8 mouse cellular contexts compared by ENCODE assay signal in the genomic region with DNA sequence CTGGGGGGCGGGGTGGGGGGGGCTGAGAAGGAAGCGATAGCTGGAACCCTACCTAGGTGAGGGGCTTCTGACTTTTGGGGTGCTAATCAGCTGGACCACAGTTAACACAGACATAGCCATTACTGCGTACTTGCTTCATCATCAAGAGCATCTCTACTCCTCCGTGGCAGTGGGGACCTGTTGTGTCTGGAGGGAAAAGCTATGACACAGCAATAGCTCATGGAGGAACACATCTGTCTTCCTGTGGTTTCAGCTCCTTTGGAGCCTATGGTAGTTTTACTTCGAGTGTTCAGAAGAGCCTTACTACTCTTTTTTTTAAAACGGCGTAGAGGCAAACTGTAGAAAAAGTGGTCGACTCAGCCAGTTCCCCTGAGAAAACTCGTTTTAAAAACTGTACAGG. TPM values are rescaled to one million over a fixed set of nuclear protein-coding genes. Genes with fewer than 3 reads are reported as not detected.
DNase-seq lines count a peak whose midpoint lies in the region; ATAC-seq and TF ChIP-seq lines count a peak whose summit lies in the region.

No protein-coding gene starts in this region.

- H3K9ac ChIP-seq in heart, embryonic 14.5 days (ENCODE audit: low read length): peak overlapping the region; percentile 85
- peak overlapping the region; percentile 91 for H3K9ac ChIP-seq in MEL (ENCODE audit: control insufficient read depth, low read depth, low read length, poor library complexity, severe bottlenecking)
- H3K9ac ChIP-seq in midbrain, embryonic 11.5 days (ENCODE audit: low read length): peak overlapping the region; percentile 69

- peaks cover 17% of the 10 kb centered on the region for H3K36me3 ChIP-seq in heart, embryonic 14.5 days (ENCODE audit: control insufficient read depth, insufficient read depth, low read length)
- H3K36me3 ChIP-seq in MEL (ENCODE audit: control insufficient read depth in 1 of 2, insufficient read depth in 2 of 2, low read length in 2 of 2): peaks cover 3 to 9% of the 10 kb centered on the region in 2 experiments; a peak in 3 of 4 replicates
- 0 out of 2 replicates have a peak, but pooled peaks cover 8% of the 10 kb centered on the region for H3K36me3 ChIP-seq in midbrain, embryonic 11.5 days (ENCODE audit: control insufficient read depth, insufficient read depth, low read length)

- no peak overlapping the region for H3K27ac ChIP-seq in heart, embryonic 14.5 days (replicated peaks in 1 of 2; ENCODE audit: control insufficient read depth in 1 of 2, insufficient read depth in 1 of 2, low read depth in 2 of 2, low read length in 2 of 2)
- no peak overlapping the region for H3K27ac ChIP-seq in MEL (ENCODE audit: control insufficient read depth, low read depth, low read length)
- no peak overlapping the region for H3K27ac ChIP-seq in midbrain, embryonic 11.5 days (ENCODE audit: low read depth, low read length)

- WGBS in heart, embryonic 14.5 days: 45% methylated on average over 9 of the region's 9 CpGs
- 51% methylated on average over 9 of the region's 9 CpGs for WGBS in midbrain, embryonic 11.5 days

- H3K4me2 ChIP-seq in heart, embryonic 14.5 days (ENCODE audit: low read length): peak overlapping the region; percentile 69
- peak overlapping the region; percentile 85 for H3K4me2 ChIP-seq in midbrain, embryonic 11.5 days

- peaks cover 4 to 8% of the 10 kb centered on the region in 2 experiments for H3K4me1 ChIP-seq in heart, embryonic 14.5 days (ENCODE audit: control insufficient read depth in 2 of 2, insufficient read depth in 2 of 2, low read length in 2 of 2)
- H3K4me1 ChIP-seq in MEL (ENCODE audit: control insufficient read depth in 1 of 2, insufficient read depth in 2 of 2, low read length in 2 of 2): peaks cover 2 to 5% of the 10 kb centered on the region in 2 experiments; a peak in 2 of 4 replicates
- H3K4me1 ChIP-seq in midbrain, embryonic 11.5 days (ENCODE audit: control insufficient read depth, insufficient read depth, low read length): peaks cover 6% of the 10 kb centered on the region

- no peak for TF ChIP-seq EP300 in MEL (IDR thresholded peaks at IDR 0.05; ENCODE audit: low read depth in 1 of 2, low read length in 2 of 2)

- H3K4me3 ChIP-seq in heart, embryonic 14.5 days (ENCODE audit: control insufficient read depth in 1 of 2, insufficient read depth in 1 of 2, low read depth in 1 of 2, low read length in 2 of 2): peak overlapping the region; percentile 64 to 99
- peak overlapping the region; percentile 79 to 97 for H3K4me3 ChIP-seq in MEL (ENCODE audit: control insufficient read depth in 1 of 2, insufficient read depth in 1 of 2, low read depth in 2 of 2, low read length in 2 of 2)
- H3K4me3 ChIP-seq in midbrain, embryonic 11.5 days (ENCODE audit: low read depth, low read length): peak overlapping the region; percentile 49

- no peaks in the 10 kb centered on the region for H3K27me3 ChIP-seq in heart, embryonic 14.5 days (ENCODE audit: control insufficient read depth, insufficient read depth, low read length)
- no peaks in the 10 kb centered on the region; a peak in 1 of 4 replicates for H3K27me3 ChIP-seq in MEL (ENCODE audit: control insufficient read depth in 1 of 2, insufficient read depth in 2 of 2, low read length in 2 of 2)
- H3K27me3 ChIP-seq in midbrain, embryonic 11.5 days (ENCODE audit: control insufficient read depth, insufficient read depth, low read length): no peaks in the 10 kb centered on the region

- no peak for TF ChIP-seq CTCF in MEL (IDR thresholded peaks at IDR 0.05 in 2 of 3, conservative IDR thresholded peaks at IDR 0.05 in 1 of 3; ENCODE audit: control insufficient read depth in 1 of 3, insufficient read depth in 1 of 3, low read depth in 2 of 3, low read length in 3 of 3, poor library complexity in 1 of 3, severe bottlenecking in 1 of 3)

- no peak for DNase-seq in heart, adult 9 months (ENCODE audit: low spot score in 2 of 2)
- peak; percentile 26 for DNase-seq in MEL (ENCODE audit: low read depth, low spot score)
- DNase-seq in midbrain, embryonic 11.5 days (ENCODE audit: low spot score, missing footprints): no peak
- no peak for DNase-seq in embryo, embryonic 11 days
- DNase-seq in cerebellum, postnatal 14 days: no peak
- no peak for DNase-seq in urinary bladder, postnatal 25 days (ENCODE audit: low spot score)

- H3K9me3 ChIP-seq in heart, embryonic 14.5 days (ENCODE audit: control insufficient read depth, low read length): no peaks in the 10 kb centered on the region
- H3K9me3 ChIP-seq in MEL (replicated peaks; ENCODE audit: insufficient read depth, low read length): no peaks in the 10 kb centered on the region
- no peaks in the 10 kb centered on the region for H3K9me3 ChIP-seq in midbrain, embryonic 11.5 days (ENCODE audit: control insufficient read depth, low read length)

- no peak for TF ChIP-seq RAD21 in MEL (IDR thresholded peaks at IDR 0.05; ENCODE audit: low read depth, low read length)

- no peak for TF ChIP-seq POLR2A in MEL (IDR thresholded peaks at IDR 0.05; ENCODE audit: control insufficient read depth in 1 of 2, insufficient read depth in 1 of 2, low read depth in 1 of 2, low read length in 2 of 2, poor library complexity in 1 of 2)

- peaks cover 6% of the 10 kb centered on the region; the same call in 1 of the 2 replicates for H3K79me2 ChIP-seq in MEL (ENCODE audit: control insufficient read depth, insufficient read depth, low read length, poor library complexity)

- no peak for ATAC-seq in heart, embryonic 14.5 days (ENCODE audit: insufficient number of reproducible peaks, insufficient read depth, low FRiP score, low read depth)
- ATAC-seq in granulocyte monocyte progenitor cell, adult 5-6 weeks (replicated peaks; ENCODE audit: poor library complexity, severe bottlenecking): peak; percentile 8; the same call in 1 of the 2 replicates
- peak; percentile 12; the same call in 1 of the 2 replicates for ATAC-seq in midbrain, embryonic 11.5 days (ENCODE audit: low FRiP score)

TF ChIP-seq in MEL, 35 proteins besides CTCF, POLR2A, EP300 and RAD21:
- TF ChIP-seq TBP (IDR thresholded peaks at IDR 0.05; ENCODE audit: low read depth, low read length) (no peak), GABPA (IDR thresholded peaks at IDR 0.05; ENCODE audit: low read depth, low read length) (no peak), CHD2 (IDR thresholded peaks at IDR 0.05; ENCODE audit: low read length) (no peak), KAT2A (conservative IDR thresholded peaks at IDR 0.05; ENCODE audit: low read depth, low read length) (no peak), GATA1 (IDR thresholded peaks at IDR 0.05; ENCODE audit: low read depth, low read length) (no peak), POLR2AphosphoS2 (IDR thresholded peaks at IDR 0.05; ENCODE audit: low read length) (no peak), USF1 (IDR thresholded peaks at IDR 0.05; ENCODE audit: low read depth, low read length) (no peak), USF2 (IDR thresholded peaks at IDR 0.05; ENCODE audit: borderline replicate concordance in 1 of 2, insufficient read depth in 1 of 2, low read depth in 1 of 2, low read length in 2 of 2) (no peak), RCOR1 (IDR thresholded peaks at IDR 0.05; ENCODE audit: low read depth, low read length) (no peak)

RNA-seq across cellular contexts. Expression of a gene that starts 0.7 kb away (rescaled TPM):
- 4.6 and 5.5 TPM in 2 replicates for polyA plus RNA-seq in heart, embryonic 14.5 days (2014; fragmentation: Nextera tagmentation; extraction: Ambion mirVana)
- total RNA-seq in MEL (2012; rRNA removed): 1.7 and 2.1 TPM in 2 replicates
- 1 to 10 TPM in 1 of 2 experiments, not detected in 1; 2.5 TPM for polyA plus RNA-seq in MEL (2012; ENCODE audit: insufficient read depth in 1 of 2, insufficient read length in 2 of 2, low read depth in 1 of 2, low replicate concordance in 2 of 2, missing spikeins in 1 of 2)
- 4.1 and 6.7 TPM in 2 replicates for total RNA-seq in granulocyte monocyte progenitor cell, adult 5-6 weeks (2014; fragmentation: Nextera tagmentation)
- total RNA-seq in granulocyte monocyte progenitor cell, adult 5-6 weeks (2017): 0.67 and 2.3 TPM in 2 replicates
- polyA plus RNA-seq in midbrain, embryonic 11.5 days (2014; fragmentation: Nextera tagmentation; extraction: Ambion mirVana): 15.6 and 16.9 TPM in 2 replicates

RNA-seq across cellular contexts. Expression of a gene that starts 8.6 kb away (rescaled TPM):
- polyA plus RNA-seq in heart, embryonic 14.5 days (2014; fragmentation: Nextera tagmentation; extraction: Ambion mirVana): 0.27 and 0.45 TPM in 2 replicates
- total RNA-seq in MEL (2012; rRNA removed): not detected in 2 replicates
- polyA plus RNA-seq in MEL (2012; ENCODE audit: insufficient read depth in 1 of 2, insufficient read length in 2 of 2, low read depth in 1 of 2, low replicate concordance in 2 of 2, missing spikeins in 1 of 2): not detected
- total RNA-seq in granulocyte monocyte progenitor cell, adult 5-6 weeks (2014; fragmentation: Nextera tagmentation): not detected in 2 replicates
- not detected in 2 replicates for total RNA-seq in granulocyte monocyte progenitor cell, adult 5-6 weeks (2017)
- polyA plus RNA-seq in midbrain, embryonic 11.5 days (2014; fragmentation: Nextera tagmentation; extraction: Ambion mirVana): not detected in 2 replicates

RNA-seq across cellular contexts. Expression of a gene that starts 18.6 kb away (rescaled TPM):
- 0.20 and 0.27 TPM in 2 replicates for polyA plus RNA-seq in heart, embryonic 14.5 days (2014; fragmentation: Nextera tagmentation; extraction: Ambion mirVana)
- total RNA-seq in MEL (2012; rRNA removed): not detected in 2 replicates
- not detected for polyA plus RNA-seq in MEL (2012; ENCODE audit: insufficient read depth in 1 of 2, insufficient read length in 2 of 2, low read depth in 1 of 2, low replicate concordance in 2 of 2, missing spikeins in 1 of 2)
- not detected in 2 replicates for total RNA-seq in granulocyte monocyte progenitor cell, adult 5-6 weeks (2014; fragmentation: Nextera tagmentation)
- not detected in 2 replicates for total RNA-seq in granulocyte monocyte progenitor cell, adult 5-6 weeks (2017)
- polyA plus RNA-seq in midbrain, embryonic 11.5 days (2014; fragmentation: Nextera tagmentation; extraction: Ambion mirVana): not detected in 2 replicates

RNA-seq across cellular contexts. Expression of a gene that starts 19.4 kb away (rescaled TPM):
- 4.0 and 4.8 TPM in 2 replicates for polyA plus RNA-seq in heart, embryonic 14.5 days (2014; fragmentation: Nextera tagmentation; extraction: Ambion mirVana)
- total RNA-seq in MEL (2012; rRNA removed): 5.8 and 6.9 TPM in 2 replicates
- 1 to 10 TPM in 1 of 2 experiments, not detected in 1; 6.2 TPM for polyA plus RNA-seq in MEL (2012; ENCODE audit: insufficient read depth in 1 of 2, insufficient read length in 2 of 2, low read depth in 1 of 2, low replicate concordance in 2 of 2, missing spikeins in 1 of 2)
- 2.8 and 3.8 TPM in 2 replicates for total RNA-seq in granulocyte monocyte progenitor cell, adult 5-6 weeks (2014; fragmentation: Nextera tagmentation)
- total RNA-seq in granulocyte monocyte progenitor cell, adult 5-6 weeks (2017): 2.1 and 2.5 TPM in 2 replicates
- 13.4 and 13.6 TPM in 2 replicates for polyA plus RNA-seq in midbrain, embryonic 11.5 days (2014; fragmentation: Nextera tagmentation; extraction: Ambion mirVana)

RNA-seq across cellular contexts. Expression of a gene that starts 32.8 kb away (rescaled TPM):
- 0.08 and 0.19 TPM in 2 replicates for polyA plus RNA-seq in heart, embryonic 14.5 days (2014; fragmentation: Nextera tagmentation; extraction: Ambion mirVana)
- not detected in 2 replicates for total RNA-seq in MEL (2012; rRNA removed)
- polyA plus RNA-seq in MEL (2012; ENCODE audit: insufficient read depth in 1 of 2, insufficient read length in 2 of 2, low read depth in 1 of 2, low replicate concordance in 2 of 2, missing spikeins in 1 of 2): not detected
- total RNA-seq in granulocyte monocyte progenitor cell, adult 5-6 weeks (2014; fragmentation: Nextera tagmentation): not detected in 2 replicates
- not detected in 2 replicates for total RNA-seq in granulocyte monocyte progenitor cell, adult 5-6 weeks (2017)
- not detected in 2 replicates for polyA plus RNA-seq in midbrain, embryonic 11.5 days (2014; fragmentation: Nextera tagmentation; extraction: Ambion mirVana)
